Mouse (Mus musculus) E14TG2a.4 (cell line): ENCODE data around the gene Gab2.
A peak's percentile ranks its signal among the peaks of the same experiment; 100 is the strongest.

ENCODE experiments used
- H3K27me3 ChIP-seq: 2 replicates; pipeline ENCODE4 v1.6.1; 2014; ENCODE audit warnings: low read length, control low read depth; ENCODE audit not compliant: insufficient read depth
- H3K36me3 ChIP-seq: 2 replicates; pipeline ENCODE4 v1.6.1; 2014; ENCODE audit warnings: low read length, control low read depth; ENCODE audit not compliant: insufficient read depth
- H3K4me1 ChIP-seq: replicated peaks from 2 replicates; pipeline ENCODE4 v1.6.1; 2014; ENCODE audit warnings: low read depth, low read length, control low read depth
- H3K4me3 ChIP-seq: replicated peaks from 2 replicates; pipeline ENCODE4 v1.5.1; 2014; ENCODE audit warnings: mild to moderate bottlenecking, low read length
- H3K9me3 ChIP-seq: 2 replicates; pipeline ENCODE4 v1.6.1; 2014; ENCODE audit warnings: low read length, control low read depth
- CTCF ChIP-seq: conservative IDR thresholded peaks from 2 replicates; pipeline ENCODE4 v1.5.1; 2014; ENCODE audit warnings: low read length
- NANOG ChIP-seq: IDR thresholded peaks from 2 replicates; pipeline ENCODE4 v1.6.1; 2014; ENCODE audit warnings: borderline replicate concordance, low read length, mixed read lengths
- POU5F1 ChIP-seq: IDR thresholded peaks from 2 replicates; pipeline ENCODE4 v1.6.1; 2014; ENCODE audit warnings: low read length, borderline replicate concordance

Gene Gab2

DNA sequence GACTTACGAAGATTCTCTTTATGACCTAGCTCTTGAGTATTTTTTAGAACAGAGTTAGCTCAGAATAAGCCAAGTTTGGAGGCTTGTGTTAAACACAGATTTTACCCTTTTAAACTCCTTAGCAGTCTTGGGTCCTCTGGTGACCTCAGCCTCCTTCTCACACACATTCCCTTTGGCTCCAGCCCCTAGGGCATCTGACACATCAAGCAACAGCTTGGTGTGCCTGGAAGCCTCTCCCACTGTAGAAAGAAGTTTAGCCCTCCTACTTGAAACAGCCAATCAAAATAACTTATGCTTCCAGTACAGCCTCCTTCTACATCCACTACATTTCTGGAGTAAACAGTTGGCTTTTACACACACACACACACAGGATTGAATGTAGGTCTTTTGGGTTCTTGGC is 2.8 kb downstream of the Gab2 start:
- no peaks in the 10 kb centered on the region for H3K9me3 ChIP-seq
- no peak overlapping the region for H3K4me3 ChIP-seq
- H3K36me3 ChIP-seq = no peaks in the 10 kb centered on the region
- TF ChIP-seq CTCF = no peak
- no peak for TF ChIP-seq NANOG
- no peak for TF ChIP-seq POU5F1
- H3K4me1 ChIP-seq = peaks cover 12% of the 10 kb centered on the region
- H3K27me3 ChIP-seq = peaks cover 43% of the 10 kb centered on the region

GRCm38 (mm10) chr7:97085291-97085690 is 3.9 kb downstream of the Gab2 start:
- peaks cover 12% of the 10 kb centered on the region for H3K4me1 ChIP-seq
- H3K9me3 ChIP-seq = no peaks in the 10 kb centered on the region
- TF ChIP-seq CTCF (peak; percentile 46), NANOG (no peak)
- no peaks in the 10 kb centered on the region for H3K36me3 ChIP-seq
- H3K4me3 ChIP-seq = no peak overlapping the region
- peaks cover 34% of the 10 kb centered on the region for H3K27me3 ChIP-seq

DNA sequence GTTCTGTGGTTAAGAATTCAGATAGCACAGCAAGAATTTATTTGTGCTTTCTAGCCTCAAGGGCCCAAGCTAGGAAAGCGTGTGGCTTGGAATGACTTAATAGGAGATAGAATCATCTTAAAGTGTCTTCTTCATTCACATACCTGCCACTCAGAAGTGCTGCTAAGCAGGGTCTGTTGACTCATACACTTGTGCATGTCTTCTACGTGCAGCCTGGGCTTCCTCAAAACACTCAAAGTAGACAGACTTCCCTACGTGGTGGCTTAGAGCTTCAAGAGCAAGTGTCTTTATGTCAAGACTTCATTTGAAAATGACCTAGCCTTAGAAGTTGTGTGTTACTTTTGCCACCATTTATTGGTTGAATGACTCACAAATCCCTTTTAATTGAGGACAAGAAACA is 12.9 kb downstream of the Gab2 start:
- TF ChIP-seq NANOG = no peak
- no peak for TF ChIP-seq POU5F1
- no peak for TF ChIP-seq CTCF
- no peaks in the 10 kb centered on the region for H3K4me1 ChIP-seq
- H3K27me3 ChIP-seq = no peaks in the 10 kb centered on the region
- no peaks in the 10 kb centered on the region for H3K9me3 ChIP-seq
- no peaks in the 10 kb centered on the region for H3K36me3 ChIP-seq
- no peak overlapping the region for H3K4me3 ChIP-seq

DNA sequence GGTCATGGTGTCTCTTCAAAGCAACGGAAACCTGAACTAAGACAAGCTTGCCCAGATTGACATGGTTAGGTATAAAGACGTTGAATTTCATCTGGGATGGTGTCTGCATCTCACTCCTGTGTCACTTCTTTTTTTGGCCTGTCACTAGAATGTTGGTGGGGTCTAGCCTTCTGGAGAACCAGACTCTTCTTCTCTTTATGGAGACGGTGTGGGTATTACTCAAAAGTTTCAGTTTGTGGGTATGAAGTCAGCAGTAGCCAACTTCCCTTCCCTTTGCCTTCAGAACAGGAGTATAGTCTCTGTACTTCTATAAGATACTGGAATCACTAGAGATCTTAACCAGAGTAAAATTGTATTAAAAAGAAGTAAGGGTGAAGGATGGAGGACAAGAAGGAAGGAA is 26.7 kb downstream of the Gab2 start:
- no peaks in the 10 kb centered on the region for H3K4me1 ChIP-seq
- no peaks in the 10 kb centered on the region for H3K36me3 ChIP-seq
- H3K9me3 ChIP-seq = no peaks in the 10 kb centered on the region
- TF ChIP-seq NANOG (no peak), POU5F1 (no peak), CTCF (no peak)
- no peaks in the 10 kb centered on the region for H3K27me3 ChIP-seq
- no peak overlapping the region for H3K4me3 ChIP-seq

- TF ChIP-seq NANOG = no peak
- TF ChIP-seq CTCF = no peak
- TF ChIP-seq POU5F1 = no peak
- Histone ChIP-seq H3K9me3 (no peaks in the 10 kb centered on the region), H3K27me3 (0 out of 2 replicates have a peak, but pooled peaks cover 6% of the 10 kb centered on the region), H3K4me3 (no peak overlapping the region), H3K36me3 (no peaks in the 10 kb centered on the region), H3K4me1 (no peaks in the 10 kb centered on the region)
Measured at GRCm38 (mm10) chr7:97128949-97129348, 47.6 kb downstream of the Gab2 start.

DNA sequence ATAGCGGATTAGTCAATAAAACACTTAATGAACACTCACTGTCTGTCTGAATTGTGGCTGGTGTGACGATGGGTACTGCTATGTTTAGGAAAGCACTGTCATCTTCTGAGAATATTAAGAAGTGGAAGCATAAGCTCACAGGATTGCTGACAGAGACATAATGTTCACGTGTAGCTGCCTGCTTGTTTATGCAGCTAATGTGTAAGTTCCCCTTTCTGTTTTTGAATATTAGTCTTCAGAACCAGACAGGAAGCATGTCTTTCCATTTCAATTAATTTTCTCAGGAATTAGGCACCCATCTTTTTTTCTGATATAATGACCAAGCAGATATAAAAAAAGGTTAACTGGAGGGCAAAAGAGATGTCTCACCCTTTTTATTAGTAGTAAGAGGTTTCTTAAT is 55.1 kb downstream of the Gab2 start:
- TF ChIP-seq POU5F1 (no peak), CTCF (no peak), NANOG (no peak)
- Histone ChIP-seq H3K36me3 (no peaks in the 10 kb centered on the region), H3K4me3 (no peak overlapping the region), H3K9me3 (peaks cover 5% of the 10 kb centered on the region), H3K27me3 (no peaks in the 10 kb centered on the region), H3K4me1 (no peaks in the 10 kb centered on the region)

GRCm38 (mm10) chr7:97151082-97151813 is 69.9 kb downstream of the Gab2 start:
- no peak for TF ChIP-seq CTCF
- TF ChIP-seq POU5F1 = no peak
- TF ChIP-seq NANOG = no peak
- H3K4me1 ChIP-seq = no peaks in the 10 kb centered on the region
- H3K4me3 ChIP-seq = no peak overlapping the region
- no peaks in the 10 kb centered on the region for H3K9me3 ChIP-seq
- no peaks in the 10 kb centered on the region for H3K36me3 ChIP-seq
- 0 out of 2 replicates have a peak, but pooled peaks cover 2% of the 10 kb centered on the region for H3K27me3 ChIP-seq

DNA sequence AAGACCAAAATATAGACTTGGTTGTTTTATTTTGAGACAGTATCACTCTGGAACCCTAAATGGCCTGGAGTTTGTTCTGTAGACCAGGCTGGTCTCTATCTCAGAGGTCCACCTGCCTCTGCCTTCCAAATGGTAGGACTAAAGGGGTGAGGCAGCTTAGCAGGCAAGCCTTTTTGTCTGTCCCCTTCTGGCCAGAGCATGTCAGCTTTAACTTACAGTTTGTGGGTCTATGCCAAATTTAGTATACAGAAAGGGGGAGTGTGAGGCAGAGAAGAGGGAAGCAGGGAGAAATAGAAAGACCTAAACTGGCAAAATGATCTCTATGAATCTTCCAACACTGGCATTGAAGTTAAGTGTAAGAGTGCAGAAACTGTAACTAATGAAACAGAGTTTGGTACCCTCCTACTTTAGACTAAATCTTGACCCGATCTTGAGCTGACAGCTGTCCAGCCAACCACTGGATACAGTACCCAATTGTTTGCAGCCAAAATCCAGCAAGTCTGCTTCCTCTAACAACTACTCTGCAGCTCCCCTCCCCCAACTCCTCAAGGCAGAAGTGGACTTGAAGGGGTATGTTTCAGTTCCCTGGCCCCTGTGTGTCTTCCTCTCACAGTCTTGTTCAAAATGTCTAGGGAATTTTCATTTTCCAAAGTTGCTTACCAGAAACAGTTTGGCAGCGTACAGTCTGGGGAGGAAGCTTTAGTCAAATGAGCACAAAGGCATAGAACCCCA is 73.5 kb downstream of the Gab2 start:
- no peak for TF ChIP-seq NANOG
- no peak for TF ChIP-seq POU5F1
- no peak for TF ChIP-seq CTCF
- no peaks in the 10 kb centered on the region for H3K9me3 ChIP-seq
- no peaks in the 10 kb centered on the region for H3K36me3 ChIP-seq
- H3K27me3 ChIP-seq = 0 out of 2 replicates have a peak, but pooled peaks cover 2% of the 10 kb centered on the region
- no peak overlapping the region for H3K4me3 ChIP-seq
- no peaks in the 10 kb centered on the region for H3K4me1 ChIP-seq

DNA sequence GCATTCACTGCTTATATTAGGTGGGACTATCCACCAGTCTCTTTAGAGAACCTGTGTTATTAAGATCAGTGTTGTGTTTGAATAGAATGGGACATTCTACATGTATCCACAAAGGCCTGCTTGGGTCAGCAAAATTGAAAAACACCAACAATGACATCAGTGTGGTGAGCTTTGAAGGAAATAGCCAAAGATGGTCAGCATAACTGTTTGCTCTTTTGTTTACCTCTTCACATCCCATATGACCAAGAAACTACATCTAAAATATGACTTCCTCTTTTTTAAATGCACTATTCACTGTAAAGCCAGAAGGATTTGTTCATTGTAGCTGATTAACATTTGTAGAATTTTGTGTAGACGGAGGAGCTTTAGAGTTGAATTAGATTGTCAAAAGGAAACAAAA is 82.9 kb downstream of the Gab2 start:
- Histone ChIP-seq H3K4me1 (no peaks in the 10 kb centered on the region), H3K9me3 (no peaks in the 10 kb centered on the region), H3K36me3 (no peaks in the 10 kb centered on the region), H3K4me3 (no peak overlapping the region), H3K27me3 (no peaks in the 10 kb centered on the region)
- TF ChIP-seq CTCF = no peak
- no peak for TF ChIP-seq POU5F1
- no peak for TF ChIP-seq NANOG
